Mouse (Mus musculus) adrenal gland, postnatal 10 days (tissue): ENCODE measurements around the gene Tll2. TPM values are rescaled to one million over a fixed set of nuclear protein-coding genes. Genes with fewer than 3 reads are reported as not detected.

Source experiments
- DNase-seq: peaks from one replicate; pipeline ENCODE4 v3.0.0; 2021; ENCODE audit warnings: mixed read lengths
- long read RNA-seq, 2 experiments: library from polyadenylated mRNA; stranded (forward); transcript quantifications; one replicate each; pipeline ENCODE4 v2.0.0; 2021
- total RNA-seq, 2 experiments: library from RNA; stranded (reverse); gene quantifications; 2 replicates each; pipeline ENCODE4 v1.2.3; 2021

Tll2 gene
- under 1 TPM; 0.27 to 0.94 TPM for total RNA-seq
- long read RNA-seq, experiment 1: 0 reads
- long read RNA-seq, experiment 2: 0 reads

DNA sequence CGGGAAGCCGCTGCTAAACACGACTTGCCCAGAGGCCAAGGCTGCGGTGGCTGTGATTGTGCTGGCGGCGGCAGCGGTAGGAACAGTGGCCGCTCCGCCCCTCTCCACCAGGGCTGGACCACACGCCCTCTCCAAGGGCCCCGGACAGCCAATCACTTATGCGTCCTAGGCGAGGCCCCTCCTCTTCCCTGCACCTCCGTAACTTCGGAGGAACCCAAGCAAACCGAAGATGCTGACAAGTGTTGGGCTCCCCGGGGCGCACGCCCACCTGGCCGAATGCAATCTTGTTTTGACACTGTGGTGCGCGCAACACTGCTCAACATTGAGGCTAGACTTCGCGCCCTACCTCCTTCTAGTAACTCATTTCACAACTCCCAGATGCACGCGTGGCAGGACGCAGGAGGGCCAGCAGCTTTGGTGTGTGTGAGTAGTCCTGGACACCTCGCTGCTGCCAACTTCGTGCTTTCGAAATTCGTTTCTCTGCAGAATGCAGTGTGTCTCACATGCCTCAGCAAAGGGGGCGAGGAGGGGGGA is at the start of gene Tll2:
Gene Tll2 (minus strand): TSS at position 25 of the 534 bp plus-strand sequence.
- peak; percentile 75 for DNase-seq

DNA sequence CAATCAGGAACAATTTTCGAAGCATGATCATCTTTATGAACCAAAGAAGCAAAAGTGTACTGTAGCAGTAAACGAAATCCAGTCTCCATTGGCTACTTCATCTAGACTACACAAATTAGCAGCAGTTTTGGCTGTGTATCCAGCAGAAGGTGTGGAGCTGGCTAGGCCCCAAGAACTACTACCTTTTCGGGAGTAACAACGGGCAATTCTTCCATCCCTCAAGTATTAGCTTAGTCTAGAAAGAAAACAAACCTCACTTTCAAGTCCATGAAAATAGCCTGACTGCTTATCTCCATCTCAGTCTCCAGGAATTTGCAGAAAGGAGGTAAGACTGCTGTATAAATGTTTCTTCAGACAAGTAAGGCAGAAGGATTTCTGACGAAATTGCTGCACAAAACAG is 47.9 kb upstream of the Tll2 start:
- no peak for DNase-seq

DNA sequence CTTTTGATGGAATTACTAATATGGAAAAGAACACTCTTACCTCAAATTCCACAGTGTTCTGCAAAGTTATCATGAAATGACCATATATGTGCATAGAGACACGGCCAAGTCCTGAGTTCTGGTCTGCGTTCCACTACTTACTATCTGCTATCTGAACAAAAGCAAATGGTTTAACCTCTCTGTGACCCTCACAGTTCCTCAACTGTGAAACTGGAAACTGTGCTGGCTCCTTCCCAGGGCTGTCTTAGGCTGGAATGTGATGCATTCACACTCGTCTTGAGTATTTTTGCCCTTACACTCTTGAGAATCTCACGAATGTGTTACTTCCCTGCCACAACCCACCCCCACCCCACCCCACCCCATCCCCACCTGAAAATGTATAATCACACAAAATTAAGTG is 42.3 kb upstream of the Tll2 start:
- DNase-seq: no peak

DNA sequence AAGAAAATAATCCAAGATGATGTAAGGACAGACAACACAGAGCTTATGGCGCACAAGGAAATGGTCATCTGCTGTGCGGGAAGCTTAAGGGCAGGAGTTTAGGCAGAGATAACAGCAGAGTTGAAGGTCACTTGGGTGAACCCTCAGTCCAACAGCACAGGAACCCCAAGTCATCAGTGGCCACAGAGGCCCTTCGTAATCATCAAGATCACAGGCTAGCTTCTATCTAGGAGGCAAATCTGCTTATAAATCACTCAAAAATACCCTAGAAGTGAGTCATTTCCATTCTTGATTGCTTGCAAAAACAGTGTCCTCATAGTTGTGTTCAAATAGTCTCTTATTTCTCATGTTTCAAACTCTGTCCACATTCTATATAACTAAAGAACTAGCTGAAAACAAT is 41.6 kb upstream of the Tll2 start:
- no peak for DNase-seq

DNA sequence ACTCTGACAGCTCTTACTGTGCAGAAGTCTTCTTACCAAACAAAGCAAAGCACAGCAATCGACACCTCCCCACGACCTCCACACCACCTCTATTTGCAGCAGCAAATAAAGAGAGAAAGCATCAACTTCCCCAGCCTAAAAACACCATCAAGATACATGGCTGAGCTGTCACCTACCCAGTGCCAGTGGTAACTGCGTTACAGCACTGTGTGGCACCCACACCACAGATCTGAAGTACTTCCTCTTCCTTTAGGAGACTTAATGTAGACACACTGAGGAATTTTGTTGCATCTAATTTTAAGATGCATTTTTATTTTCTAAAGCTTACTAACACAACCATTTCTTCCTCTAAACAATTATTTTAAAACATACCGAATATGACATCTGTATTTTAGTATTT is 39.6 kb upstream of the Tll2 start:
- no peak for DNase-seq

DNA sequence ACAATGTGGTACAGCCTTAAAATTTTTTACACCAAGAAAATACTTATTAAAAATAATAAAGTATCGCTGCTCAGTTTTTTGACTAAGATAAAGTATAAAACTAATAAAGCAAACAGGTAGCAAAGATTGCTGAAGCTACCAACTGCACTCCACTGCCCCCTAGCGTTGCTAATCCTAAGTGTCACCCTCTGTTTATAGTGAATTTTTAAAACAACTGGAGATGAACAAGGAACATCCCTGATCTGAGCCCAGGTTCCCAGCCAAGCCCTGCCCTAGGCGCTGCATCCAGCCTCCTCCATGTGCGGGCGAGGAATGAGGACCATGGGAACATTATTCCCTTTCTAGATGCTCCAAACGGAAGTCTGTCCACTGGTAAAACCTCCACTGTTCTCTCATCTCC is 37.9 kb upstream of the Tll2 start:
- DNase-seq: peak; percentile 71

DNA sequence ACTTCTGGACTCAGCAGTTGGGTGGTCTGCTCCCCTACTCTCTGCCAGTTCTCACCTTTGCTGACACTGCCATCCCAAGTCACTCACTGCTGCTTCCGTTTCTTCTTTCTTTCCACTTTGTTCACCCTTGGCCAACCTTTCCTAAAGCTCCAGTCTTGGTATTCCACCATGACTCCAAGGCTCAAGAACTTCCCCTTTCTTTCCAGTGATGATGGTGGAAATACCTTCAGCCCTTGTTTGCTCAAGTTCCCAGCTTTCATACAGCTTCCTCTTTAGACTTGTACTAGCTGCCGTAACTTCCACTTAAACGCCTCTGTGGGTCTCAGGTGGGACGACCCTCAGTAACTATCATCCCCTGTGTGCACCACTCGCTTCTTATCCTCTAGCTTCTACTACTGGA is 35.4 kb upstream of the Tll2 start:
- no peak for DNase-seq

DNA sequence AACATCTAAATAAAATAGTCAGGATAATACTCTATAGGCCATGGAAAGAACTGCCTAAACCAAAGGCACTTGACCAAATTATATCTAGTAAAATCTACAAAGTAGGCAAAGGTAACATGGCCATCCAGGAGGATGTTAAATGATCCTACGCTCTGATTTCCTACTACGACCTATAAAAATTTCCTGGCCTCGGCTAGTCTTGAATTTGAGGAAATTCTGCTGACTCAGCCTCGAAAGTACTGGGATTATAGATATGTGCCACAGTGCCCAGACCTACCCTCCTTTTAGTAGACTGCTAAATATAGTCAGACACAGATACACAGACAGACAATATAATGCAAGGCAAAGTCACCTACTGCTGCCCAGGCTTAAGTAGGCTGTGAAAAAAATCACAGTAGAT is 27.1 kb upstream of the Tll2 start:
- DNase-seq: no peak

DNA sequence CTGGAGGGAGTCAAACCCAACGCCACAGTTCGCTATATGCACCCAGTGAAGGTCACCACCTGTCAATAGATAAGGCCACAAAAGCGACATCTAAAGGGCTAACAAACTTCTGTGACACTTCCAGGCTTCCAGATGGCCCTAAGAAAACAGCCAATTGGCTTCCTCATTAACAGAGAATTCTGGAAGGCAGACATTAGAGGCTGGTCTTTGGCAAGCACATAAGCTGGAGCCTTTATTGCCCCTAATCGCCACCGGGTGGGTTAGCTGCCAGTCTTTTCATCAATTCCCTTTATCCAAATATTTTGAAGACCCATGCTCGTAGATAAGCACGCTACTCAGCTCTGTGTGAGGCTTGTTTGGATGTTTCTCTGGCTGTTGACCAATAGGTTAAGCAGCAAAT is 1.7 kb upstream of the Tll2 start:
- no peak for DNase-seq

DNA sequence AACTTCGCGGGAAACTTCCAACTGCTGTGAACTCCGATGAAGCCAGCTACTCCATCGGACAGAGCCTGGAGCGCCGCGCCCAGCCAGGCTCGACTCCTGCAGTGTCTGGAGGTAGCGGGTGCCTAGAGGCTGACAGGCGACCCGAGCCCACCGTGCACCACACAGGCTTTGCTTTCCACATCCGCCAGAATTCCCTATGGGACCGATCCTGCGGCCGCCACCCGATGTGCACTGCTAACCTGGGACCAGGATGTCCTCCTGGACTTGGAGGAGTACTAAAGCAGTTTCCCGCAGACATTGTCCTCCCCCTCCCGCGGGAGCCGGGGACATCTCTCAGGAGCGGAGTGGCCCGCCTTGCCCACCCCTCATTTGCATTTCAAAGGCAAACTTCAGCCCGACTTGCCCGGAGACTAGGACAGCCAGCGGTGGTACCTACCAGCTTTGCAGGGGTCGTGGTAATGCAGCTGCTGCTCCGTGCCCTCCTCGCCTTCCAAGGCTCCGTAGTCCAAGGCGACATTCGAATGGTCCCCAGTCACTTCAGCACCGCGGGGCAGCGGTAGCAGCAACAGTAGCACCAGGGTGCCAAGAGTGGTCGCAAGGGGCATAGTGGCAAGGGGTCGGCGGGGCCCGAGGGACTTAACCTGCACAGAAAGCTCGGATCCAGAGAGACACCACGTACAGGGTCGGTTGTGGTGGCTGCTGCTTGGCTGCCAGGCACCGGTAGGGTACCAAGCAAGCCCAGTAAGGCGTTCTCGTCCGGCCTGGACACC is 409 bp downstream of the Tll2 start:
- DNase-seq: peak; percentile 15

DNA sequence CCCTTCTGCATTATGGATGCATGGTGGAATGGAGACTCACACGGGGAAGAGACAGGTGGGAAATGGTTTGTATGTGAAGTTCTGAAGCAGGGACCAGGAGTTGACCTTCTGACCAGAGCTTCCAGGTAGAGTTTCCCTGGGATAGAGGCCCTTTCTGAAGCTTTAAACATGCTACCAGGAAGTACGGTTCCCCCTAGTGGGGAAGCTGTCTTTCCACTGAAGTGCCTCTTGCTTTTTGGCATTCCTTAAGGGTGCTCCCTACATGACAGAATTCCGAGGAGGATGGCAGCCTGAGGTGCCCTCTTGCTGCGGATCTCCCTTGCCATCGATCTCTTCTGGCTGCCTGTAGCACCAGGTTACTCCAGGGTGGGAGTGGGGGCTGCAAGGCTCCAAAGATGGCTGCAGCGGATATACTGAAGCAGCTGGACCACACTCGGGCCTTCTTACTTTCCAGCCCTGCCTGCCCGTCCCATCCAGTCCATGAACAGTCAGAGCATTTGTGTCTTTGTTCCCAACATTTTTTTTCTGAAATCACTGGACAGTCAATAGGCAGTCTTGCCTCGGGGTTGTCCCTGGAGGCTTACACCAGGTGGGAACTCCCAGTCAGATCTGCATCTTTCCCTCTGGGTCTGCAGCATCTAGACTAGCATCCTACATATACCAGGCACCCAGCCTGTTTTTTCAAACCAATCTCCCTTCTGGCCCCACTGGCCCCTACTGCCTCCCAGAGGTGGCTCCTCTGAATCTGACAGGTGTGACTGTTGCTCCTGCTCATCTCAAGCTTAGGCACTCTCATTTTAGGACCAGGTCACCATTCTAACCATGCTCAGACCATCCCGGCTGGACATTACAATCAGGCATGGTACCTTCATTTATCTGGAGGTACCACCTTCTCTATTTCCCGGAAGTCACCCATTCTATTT is 2.2 kb downstream of the Tll2 start:
- peak; percentile 26 for DNase-seq

DNA sequence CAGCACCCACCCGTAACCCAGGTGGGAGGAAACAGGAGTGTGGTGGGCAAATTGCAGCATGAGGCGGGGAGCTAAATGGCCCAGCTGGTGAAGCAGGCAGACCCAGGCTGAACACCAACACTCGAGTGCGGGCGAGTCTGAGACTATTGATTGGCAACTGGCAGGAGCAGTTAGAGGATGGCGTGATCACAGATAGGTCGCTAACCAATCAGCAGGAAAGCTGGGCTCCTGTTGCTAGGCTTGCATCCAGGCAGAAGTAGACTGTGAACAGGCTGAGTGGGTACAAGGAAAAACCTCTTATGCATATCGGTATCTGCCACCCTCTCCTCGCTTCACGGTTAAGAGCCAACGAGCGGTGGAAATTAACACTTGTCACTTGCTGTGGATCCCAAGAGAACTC is 9.0 kb downstream of the Tll2 start:
- no peak for DNase-seq

DNA sequence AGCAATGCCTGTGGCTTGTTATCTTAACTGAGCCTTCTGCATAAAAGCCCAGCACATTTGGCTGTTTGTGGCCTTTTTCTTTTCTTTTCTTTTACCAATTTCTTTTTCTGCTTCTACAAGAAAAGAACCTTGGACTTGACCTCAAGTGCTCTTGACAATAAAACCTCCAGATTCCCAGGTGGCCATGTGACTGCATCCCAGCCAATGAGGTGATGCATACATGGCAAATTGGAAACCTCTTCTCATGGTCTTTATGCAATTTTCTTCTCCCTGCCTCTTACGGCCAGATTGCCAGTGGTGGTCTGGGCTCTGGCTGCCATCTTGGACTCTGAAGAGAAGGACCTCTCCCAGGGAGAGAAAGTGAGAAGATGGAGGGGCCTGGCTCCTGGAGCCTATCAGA is 13.3 kb downstream of the Tll2 start:
- DNase-seq: no peak

DNA sequence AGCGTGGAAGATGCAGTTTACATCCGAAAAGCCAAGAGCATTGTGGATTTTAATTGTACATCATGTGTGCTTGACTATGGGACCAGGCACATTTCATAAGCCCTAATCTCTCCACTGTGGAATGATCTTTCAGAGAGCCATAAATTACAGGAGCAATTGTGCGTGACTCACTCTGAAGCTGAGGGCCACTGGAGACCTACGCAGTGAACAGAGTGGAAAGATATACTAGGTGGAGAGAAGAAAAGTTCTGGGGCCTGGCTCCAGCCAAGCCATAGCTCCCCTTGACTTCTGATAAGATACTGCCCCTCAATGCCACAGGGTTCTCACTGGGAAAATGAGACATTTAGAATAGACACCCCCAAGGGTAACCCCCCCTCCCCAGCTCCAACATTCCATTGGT is 13.7 kb downstream of the Tll2 start:
- DNase-seq: peak; percentile 28

DNA sequence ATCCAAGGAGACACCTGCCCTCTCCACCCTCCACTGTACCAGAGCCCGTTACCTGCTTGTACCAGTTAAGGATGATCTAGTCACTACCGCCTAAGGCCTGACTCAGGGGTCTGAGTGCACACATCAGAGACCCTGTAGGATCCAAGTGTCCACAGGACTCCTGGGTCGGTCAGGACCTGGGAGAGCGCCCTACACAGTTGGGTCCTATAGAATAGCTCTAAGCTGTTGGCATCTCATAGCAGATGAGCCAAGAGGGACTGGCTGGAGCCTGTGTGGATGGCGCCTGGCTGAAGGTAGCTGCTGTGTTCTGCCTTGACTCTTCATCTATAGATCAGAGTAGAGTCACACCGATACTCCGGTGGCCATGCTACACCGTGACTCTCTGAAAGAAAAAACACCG is 14.9 kb downstream of the Tll2 start:
- peak; percentile 16 for DNase-seq

DNA sequence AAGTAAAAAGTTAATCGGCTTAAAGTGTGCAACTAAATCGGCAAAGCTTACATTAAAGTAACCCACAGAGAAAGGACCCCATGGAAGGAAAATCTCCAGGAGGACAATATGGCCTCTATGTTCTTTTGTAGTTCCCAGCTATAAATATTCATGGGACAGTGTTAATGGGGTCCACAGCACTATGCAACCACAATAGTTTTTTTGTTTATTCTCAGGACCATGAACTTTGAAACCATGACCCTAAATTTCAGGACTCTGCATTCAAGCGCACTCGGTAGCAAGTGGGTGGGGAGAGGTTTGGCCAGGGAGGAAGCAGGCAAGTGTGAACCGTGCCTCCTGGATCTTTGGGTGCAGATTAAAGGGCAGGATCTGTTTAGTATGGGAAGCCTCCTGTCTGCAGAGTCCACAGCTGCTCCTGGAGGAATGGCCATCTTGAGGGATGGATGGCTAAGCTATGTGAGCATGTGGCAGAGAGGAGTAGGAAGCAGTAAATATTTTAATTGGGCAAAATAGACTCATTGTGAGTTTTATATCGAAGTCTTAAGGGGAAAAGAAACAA is 15.7 kb downstream of the Tll2 start:
- no peak for DNase-seq

DNA sequence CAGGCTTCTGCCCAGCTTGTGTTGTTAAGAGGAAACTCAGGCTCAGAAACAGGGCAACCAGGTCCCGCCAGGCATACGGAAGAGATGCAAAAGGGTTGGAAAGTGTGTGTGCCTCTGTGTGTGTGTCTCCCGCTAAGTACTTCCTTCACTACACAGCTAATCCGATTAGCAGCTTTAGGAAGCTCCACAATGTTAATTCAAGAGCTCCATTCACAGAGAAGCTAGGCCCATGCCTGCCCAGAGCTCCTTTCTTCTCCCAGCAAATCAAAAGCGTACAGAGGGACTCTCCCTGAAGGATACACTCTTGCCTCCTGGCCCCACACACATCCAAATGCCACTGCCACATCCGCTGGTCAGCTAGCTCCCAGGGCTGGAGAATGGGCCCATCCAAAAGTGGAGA is 29.3 kb downstream of the Tll2 start:
- no peak for DNase-seq

DNA sequence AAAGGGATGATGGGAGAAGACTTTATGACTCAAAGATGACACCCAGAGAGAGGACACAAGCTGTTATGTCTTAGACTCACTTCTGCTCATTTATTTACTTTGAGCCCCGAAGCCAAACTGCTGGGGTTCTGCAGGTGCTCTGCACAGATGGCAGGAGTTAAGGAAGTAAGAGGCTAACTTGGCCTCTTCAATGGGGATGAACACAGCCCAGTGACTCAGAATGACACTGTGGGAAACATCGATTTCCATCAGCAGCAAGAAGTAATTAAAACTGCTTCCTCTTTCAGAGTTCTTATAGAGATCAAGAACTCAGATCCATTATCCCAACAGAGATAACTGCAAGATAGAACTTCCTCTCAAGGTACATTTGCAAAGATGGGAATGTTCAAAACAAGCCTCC is 29.8 kb downstream of the Tll2 start:
- DNase-seq: no peak

DNA sequence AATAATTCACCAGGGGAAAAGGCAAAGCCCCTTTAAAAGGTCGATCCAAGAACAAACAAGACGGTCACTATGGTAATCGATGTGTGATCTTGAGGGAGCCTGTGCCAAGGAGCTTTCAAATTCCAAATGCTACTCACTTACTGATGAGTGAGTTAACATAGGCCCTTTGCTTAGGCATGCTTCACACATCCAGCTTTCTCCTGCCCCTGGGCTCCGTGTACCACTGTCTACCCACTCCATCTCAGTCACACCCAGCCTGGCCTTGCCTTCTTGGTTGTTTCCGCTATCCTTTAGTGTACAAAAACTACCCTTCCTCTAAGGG is 40.8 kb downstream of the Tll2 start:
- no peak for DNase-seq

DNA sequence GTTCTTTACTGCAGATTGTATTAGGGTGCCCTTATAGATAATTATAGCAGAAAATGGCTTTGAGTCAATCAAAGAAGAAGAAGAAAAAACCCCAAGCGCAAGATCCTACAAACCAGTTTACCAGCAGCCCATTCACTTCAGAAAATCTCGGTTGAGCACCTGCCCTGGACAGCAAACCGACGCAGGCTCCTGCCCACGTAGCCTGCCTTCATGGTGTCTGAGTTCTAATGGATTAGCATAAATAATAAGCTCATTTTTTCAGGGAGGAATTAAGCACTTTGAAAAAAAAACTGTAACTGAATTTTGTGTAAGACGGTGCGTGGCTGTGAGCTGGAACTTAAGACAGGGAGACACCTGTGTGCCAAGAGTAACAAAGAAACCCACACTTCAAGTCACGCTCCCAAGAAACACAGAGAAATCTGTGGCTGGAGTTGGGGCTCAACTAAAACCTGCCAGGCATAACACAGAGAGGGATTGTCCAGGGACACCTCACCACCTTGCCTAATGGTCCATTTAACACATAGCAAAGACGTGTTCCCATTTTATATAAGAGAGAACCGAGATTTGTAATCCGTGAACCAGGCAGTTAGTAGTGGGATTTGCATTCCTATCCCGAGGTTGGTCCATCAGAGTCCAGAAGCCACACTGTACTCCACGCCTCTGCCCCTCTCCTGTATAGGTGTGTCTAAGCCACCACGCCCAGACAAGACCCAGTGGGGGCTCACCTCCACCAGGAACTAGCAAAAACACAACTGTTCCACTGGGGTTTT is 41.3 kb downstream of the Tll2 start:
- no peak for DNase-seq

DNA sequence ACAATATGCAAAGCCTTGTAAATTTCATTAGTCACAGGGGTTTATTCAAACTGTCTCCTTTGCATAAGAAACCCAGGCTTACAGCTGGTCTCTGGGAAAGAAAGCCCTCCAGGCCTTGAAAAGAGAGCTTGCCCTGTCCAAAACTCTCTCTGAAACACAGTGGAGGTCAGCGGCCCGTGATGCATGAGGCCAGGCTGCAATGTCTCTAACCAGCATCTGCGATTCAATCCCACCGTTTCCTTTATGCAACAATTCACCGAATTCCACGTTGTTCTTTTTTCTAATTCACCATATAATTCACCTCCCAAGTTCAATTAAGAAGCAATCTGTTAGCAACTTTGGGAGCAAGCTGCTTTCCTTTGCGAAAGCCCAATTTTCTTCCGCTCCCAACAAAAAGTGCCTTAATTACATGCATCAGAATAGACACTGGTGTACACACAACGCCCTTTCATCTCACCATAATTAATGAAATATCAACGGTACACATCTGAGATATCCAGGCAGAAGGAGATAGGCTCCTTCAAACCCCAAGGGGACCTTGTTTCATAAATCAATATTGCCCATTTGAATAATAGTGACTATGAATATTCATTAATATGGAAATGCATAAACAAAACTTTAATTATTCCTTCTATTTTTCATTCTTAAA is 42.1 kb downstream of the Tll2 start:
- DNase-seq: no peak

DNA sequence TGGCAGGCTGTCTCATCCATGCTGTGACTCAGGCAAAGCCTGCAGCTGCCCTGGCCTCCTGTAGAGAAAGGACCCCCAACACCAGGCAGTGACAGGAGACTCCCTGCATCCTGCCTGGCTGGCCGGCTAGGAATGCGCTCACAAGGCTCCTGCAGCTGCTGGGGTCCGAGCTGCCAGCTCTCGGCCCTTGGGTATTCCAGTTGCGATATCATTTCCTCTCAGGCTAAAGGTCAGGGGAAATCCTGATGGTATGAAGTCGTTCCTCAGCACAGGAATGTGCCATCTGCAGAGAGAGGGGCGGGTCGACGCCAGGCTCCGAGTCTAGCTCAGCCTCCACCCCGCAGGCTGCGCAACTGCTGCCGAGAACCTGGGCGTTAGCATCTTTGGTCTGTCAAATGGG is 46.2 kb downstream of the Tll2 start:
- no peak for DNase-seq
